Mouse (Mus musculus): Measurements from ENCODE around the gene Wdr90. TPM values are rescaled to one million over a fixed set of nuclear protein-coding genes. Genes with fewer than 3 reads are reported as not detected.

The Wdr90 gene
- 27.2 TPM for total RNA-seq (2023)

DNA sequence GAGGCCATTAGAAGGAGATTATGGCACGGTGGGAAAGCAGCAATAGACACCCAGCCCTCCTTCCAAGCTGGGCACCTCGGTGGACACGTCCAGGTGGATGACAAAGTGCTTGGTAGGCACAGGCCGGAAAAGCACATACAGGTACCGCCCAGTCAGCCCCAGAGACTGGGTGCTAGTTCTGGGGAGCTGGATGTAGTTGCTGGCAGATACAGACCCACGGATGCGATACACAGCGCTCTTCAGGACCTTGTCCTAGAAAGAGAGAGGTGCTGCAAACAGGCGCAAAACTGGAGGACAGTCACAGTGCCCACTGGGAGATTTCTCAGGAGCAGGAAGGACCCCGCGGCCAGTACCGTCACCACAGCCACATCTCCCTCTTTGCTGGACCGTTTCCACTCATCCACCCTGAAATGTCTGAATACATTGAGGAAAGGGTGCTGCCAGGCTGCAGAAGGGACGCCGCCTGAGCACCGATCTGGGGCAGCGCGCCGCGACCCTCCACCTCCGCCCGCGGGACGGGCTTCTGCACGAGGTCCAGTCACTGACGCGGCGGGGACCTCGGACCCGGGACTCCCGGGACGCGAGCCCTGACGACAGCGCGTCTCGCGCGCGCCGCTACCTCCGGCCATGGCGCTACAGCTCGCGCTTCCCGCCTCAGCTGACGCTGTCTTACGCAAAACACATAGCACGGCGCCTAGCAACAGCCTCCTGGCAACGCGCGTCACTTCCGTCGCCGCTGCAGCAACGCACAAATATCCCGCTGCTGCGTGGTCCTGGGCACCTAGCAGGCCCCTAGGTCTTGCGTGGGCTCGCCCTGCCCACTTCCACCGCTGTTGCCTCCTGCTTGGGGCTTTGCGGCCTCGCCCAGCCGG lies at the start of gene Wdr90:
Gene Wdr90, minus strand, starts transcription at position 670 of the 872 bp plus-strand sequence.

DNA sequence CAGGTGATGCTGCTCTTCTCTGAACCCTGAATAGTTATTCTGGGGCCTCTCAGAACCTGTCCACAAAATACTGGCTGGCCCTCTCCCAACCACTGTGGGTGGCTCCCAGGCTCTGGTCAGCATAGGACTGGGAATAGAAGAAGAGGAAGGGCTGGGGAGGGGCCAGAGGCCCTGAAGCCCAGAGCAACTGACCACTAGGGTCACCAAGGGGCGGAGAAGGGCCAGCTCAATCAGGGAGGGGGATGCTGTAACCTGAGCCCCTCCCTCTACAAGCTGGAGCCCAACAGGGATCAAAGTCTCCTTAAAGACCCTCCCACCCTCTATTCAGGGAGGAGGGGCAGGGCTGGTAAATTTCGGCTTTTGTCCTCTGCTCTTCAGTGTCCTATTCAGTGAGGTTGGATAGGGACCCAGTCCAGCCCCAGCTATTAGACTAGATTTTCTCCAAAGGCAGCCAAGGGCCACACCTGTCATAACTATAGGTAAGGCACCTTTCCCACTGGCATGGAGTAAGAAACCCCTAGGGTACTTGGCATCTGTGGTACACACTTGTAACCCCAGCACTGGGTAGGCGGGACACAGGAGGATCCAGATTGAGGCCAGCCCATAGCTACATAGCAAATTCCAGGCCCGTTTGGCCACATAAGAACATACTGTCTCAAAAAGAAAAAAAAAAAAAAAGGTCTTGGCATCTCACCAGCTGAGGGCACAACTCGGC lies 19.1 kb upstream of the Wdr90 start, which contains the start of gene Wfikkn1:
Gene Wfikkn1, minus strand, starts transcription at position 663 of the 715 bp plus-strand sequence.

GRCm38 (mm10) chr17:25874721-25875170 lies 13.4 kb upstream of the Wdr90 start, which contains the start of gene Mettl26:
Gene Mettl26, plus strand, starts transcription at chr17:25875074.

GRCm38 (mm10) chr17:25868601-25869191 lies 7.4 kb upstream of the Wdr90 start, which contains the start of gene Mcrip2:
Gene Mcrip2, minus strand, starts transcription at chr17:25868764.

DNA sequence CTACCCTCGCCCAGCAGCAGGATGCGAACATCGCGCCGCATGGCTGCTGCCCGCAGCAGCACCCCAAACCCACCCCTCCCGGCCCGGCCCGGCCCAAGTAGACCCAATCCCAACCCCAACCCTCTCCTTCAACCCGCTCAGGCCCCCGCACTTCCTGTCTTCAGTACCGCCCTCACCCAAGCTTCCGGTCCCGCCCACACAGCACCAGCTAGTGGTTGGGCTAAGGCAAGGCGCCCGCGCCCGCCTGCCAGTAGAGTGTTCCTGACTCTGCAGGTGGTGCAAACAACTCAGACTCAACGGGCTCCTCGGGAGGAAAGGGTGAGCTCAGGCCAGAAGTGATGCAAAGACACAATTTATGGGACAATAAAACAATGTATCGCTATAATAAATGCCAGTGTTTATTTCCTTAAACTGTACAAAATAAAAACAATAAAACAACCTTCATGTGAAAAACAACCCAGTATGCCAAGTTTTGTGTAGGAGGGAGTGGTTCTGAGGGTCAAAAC lies 16.9 kb downstream of the Wdr90 start, which contains the start of gene Rhot2:
Gene Rhot2, minus strand, starts transcription at position 456 of the 506 bp plus-strand sequence.

GRCm38 (mm10) chr17:25841117-25841880 lies 20.0 kb downstream of the Wdr90 start, which contains the start of gene Gm20683:
Gene Gm20683, minus strand, starts transcription at chr17:25841763.

DNA sequence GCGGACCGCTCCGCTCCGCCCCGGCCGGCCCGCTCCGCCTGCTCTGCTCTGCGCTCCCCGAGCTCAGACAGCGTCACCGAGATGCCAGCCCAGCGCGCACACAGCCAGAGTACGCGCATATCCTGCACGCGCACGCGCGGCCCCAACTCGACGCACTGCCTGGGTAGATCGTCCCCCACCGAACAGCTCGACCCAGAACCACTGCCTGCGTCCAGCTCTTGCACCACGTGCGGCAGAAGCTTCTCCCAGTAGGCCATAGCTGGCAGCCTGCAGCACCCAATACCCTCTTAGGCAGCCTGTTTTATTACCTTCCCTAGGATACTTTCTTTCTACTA lies 24.3 kb downstream of the Wdr90 start, which contains the start of gene Rhbdl1:
Gene Rhbdl1, minus strand, starts transcription at position 220 of the 335 bp plus-strand sequence.

DNA sequence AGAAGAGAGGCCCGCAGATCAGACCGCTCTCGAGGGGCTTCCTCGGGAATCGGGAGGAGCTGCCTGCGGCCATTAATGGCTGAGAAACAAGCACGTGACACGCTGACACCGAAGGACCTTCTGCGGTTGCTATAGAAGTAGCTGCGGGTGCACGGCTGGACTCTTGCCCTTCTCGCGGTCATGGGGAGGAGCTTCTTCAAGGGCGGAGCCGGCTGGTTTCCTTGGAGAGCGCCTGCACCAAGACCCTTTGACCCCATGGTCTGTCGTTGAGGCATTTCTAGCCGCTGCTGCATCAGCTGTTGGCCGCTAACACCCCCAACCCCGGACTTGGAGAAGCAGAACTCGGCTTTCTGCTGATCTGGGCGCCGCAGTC lies 28.0 kb downstream of the Wdr90 start, which contains the start of gene Stub1:
Gene Stub1, minus strand, starts transcription at position 114 of the 373 bp plus-strand sequence.

DNA sequence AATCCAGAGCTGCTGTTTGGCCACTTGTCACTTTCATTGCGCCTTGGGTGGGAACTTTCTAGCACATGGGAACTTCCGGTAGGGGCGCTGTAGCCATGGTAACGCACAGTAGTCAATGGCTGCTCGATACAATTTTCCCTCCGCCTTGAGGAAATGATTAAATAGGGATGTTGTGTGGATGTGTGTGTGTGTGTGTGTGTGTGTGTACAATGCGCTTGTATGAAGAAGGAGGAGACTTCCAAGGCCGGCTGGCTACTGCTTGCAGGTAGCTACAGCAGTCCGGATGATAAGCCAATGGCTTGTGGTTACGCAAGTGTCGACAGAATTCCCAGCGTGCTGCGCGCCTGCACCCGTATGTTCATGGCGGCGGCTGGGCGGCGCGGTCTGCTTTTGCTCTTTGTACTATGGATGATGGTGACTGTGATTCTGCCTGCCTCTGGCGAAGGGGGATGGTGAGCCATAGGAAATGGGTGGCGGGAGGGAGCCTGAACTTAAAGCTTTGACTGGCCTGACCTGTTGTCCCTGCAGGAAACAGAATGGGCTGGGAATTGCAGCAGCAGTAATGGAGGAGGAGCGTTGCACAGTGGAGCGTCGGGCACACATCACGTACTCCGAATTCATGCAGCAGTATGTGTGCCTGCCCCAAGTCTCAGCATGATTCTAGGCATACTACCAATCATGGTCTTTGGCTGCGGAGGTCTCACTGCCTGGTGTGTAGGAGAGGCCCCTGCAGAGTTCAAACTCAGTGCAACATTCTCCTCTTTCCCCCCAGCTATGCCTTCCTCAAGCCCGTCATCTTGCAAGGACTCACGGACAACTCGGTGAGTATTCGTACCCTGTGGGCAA lies 32.4 kb downstream of the Wdr90 start, which contains the start of gene Jmjd8:
Gene Jmjd8, plus strand, starts transcription at position 156 of the 846 bp plus-strand sequence.

GRCm38 (mm10) chr17:25823452-25823851 lies 37.8 kb downstream of the Wdr90 start, which contains the start of gene Wdr24:
Gene Wdr24, plus strand, starts transcription at chr17:25823627.

DNA sequence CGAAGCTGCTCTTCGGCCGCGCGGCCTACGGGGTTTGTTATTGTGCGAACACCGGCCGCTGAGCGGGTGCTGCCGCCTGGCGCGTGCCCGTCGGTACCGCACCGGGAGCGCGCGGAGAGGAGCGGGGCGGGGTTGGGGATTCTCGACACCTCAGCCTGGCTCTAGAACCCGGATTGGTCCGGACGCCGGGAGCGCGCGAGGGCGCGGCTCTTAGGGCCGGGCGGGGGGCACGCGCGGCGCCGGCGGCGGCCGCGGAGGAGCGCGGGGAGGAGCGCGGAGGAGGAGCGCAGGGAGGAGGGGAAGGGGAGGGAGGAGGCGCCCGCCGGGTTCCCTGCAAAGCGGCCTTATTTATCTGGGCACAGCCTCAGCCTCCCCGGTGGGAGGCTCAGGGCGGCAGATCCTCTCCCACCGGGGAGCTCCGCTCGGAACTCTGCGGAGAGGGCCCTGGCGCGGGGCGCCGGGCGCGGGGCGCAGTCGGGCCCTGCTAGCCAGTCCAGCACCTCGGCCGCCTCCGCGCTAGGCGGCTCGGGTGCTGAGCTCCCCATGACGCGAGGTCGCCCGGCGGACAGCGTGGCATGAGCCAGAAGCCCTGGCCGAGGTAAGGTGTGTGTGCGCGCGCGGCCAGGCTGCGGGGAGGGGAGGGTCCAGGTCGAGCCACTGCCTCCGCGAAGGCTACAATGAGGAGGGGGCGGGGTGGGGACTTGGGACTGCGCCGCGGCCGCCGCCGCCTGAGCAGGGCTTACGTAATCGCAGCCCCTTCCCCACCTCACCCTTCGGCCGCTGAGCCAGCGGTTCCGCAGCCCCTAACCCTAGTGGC lies 52.3 kb downstream of the Wdr90 start, which contains the start of gene Fbxl16:
Gene Fbxl16, plus strand, starts transcription at position 297 of the 817 bp plus-strand sequence.

GRCm38 (mm10) chr17:25796951-25797369 lies 64.3 kb downstream of the Wdr90 start, which contains the start of gene Metrn:
Gene Metrn, minus strand, starts transcription at chr17:25797136.

GRCm38 (mm10) chr17:25795609-25796092 lies 65.7 kb downstream of the Wdr90 start, which contains the start of gene AC134908.4:
Gene AC134908.4, minus strand, starts transcription at chr17:25795659.

Other genes starting within 250 kb of the Wdr90 start
- gene Gng13, start 144.3 kb downstream of the Wdr90 start, total RNA-seq (2023): not detected
- gene Chtf18, start 134.1 kb downstream of the Wdr90 start, total RNA-seq (2023): 6.9 TPM
- 4.1 TPM for gene Rpusd1, start 133.8 kb downstream of the Wdr90 start, total RNA-seq (2023)
- not detected for gene Mslnl, start 125.5 kb downstream of the Wdr90 start, total RNA-seq (2023)
- gene Msln, start 107.1 kb downstream of the Wdr90 start, total RNA-seq (2023): not detected
- gene Narfl, start 87.7 kb downstream of the Wdr90 start, total RNA-seq (2023): 20.5 TPM
- 19.6 TPM for gene Haghl, start 75.8 kb downstream of the Wdr90 start, total RNA-seq (2023)
- not detected for gene Ccdc78, start 74.9 kb downstream of the Wdr90 start, total RNA-seq (2023)
- 53.8 TPM for gene Fam173a, start 68.6 kb downstream of the Wdr90 start, total RNA-seq (2023)
- not detected for gene AC134908.4, start 65.8 kb downstream of the Wdr90 start, total RNA-seq (2023)
- gene Metrn, start 64.4 kb downstream of the Wdr90 start, total RNA-seq (2023): 19.9 TPM
- gene Fbxl16, start 52.4 kb downstream of the Wdr90 start, total RNA-seq (2023): not detected
- gene Wdr24, start 37.9 kb downstream of the Wdr90 start, total RNA-seq (2023): 16.9 TPM
- gene Jmjd8, start 32.6 kb downstream of the Wdr90 start, total RNA-seq (2023): 26.5 TPM
- 49.0 TPM for gene Stub1, start 28.1 kb downstream of the Wdr90 start, total RNA-seq (2023)
- gene Rhbdl1, start 24.2 kb downstream of the Wdr90 start, total RNA-seq (2023): 5.6 TPM
- gene Gm20683, start 19.7 kb downstream of the Wdr90 start, total RNA-seq (2023): 13.2 TPM
- 66.5 TPM for gene Rhot2, start 16.6 kb downstream of the Wdr90 start, total RNA-seq (2023)
- 6.3 TPM for gene Mcrip2, start 7.3 kb upstream of the Wdr90 start, total RNA-seq (2023)
- 20.1 TPM for gene Mettl26, start 13.6 kb upstream of the Wdr90 start, total RNA-seq (2023)
- 7.4 TPM for gene Wfikkn1, start 19.4 kb upstream of the Wdr90 start, total RNA-seq (2023)
- 19.1 TPM for gene Rab40c, start 58.2 kb upstream of the Wdr90 start, total RNA-seq (2023)
- 51.5 TPM for gene Pigq, start 83.4 kb upstream of the Wdr90 start, total RNA-seq (2023)
- gene Nhlrc4, start 83.5 kb upstream of the Wdr90 start, total RNA-seq (2023): not detected
- 0.21 TPM for gene A930017K11Rik, start 91.1 kb upstream of the Wdr90 start, total RNA-seq (2023)
- gene Capn15, start 124.3 kb upstream of the Wdr90 start, total RNA-seq (2023): 33.7 TPM
- gene Rab11fip3, start 208.1 kb upstream of the Wdr90 start, total RNA-seq (2023): 18.5 TPM
- gene Decr2, start 228.8 kb upstream of the Wdr90 start, total RNA-seq (2023): 5.0 TPM
- 3.9 TPM for gene Nme4, start 234.1 kb upstream of the Wdr90 start, total RNA-seq (2023)

Measured in CD4-positive naive resting alpha-beta T cell, adult 76 days (primary cell).